Mouse (Mus musculus): ENCODE measurements around the gene Rnf43. TPM values are rescaled to one million over a fixed set of nuclear protein-coding genes. Genes with fewer than 3 reads are reported as not detected.

The Rnf43 gene
- total and polyA plus RNA-seq, 2 experiments from 2014 or later = 0.56 to 5.0 TPM

- no peak for TF ChIP-seq CTCF (IDR thresholded peaks at IDR 0.05)
- DNase-seq (ENCODE audit: low spot score) (no peak), ATAC-seq (ENCODE audit: low FRiP score) (no peak)
- Histone ChIP-seq H3K4me2 (ENCODE audit: low read depth, low read length, poor library complexity, severe bottlenecking) (no peak overlapping the region), H3K27ac (ENCODE audit: low read depth, low read length) (no peak overlapping the region), H3K9me3 (ENCODE audit: low read length) (no peaks in the 10 kb centered on the region), H3K27me3 (ENCODE audit: insufficient read depth, low read length) (no peaks in the 10 kb centered on the region), H3K4me1 (ENCODE audit: insufficient read depth, low read length) (no peaks in the 10 kb centered on the region; the same call in 1 of the 2 replicates), H3K9ac (replicated peaks; ENCODE audit: low read length, poor library complexity, severe bottlenecking) (no peak overlapping the region), H3K4me3 (ENCODE audit: low read depth, low read length) (no peak overlapping the region), H3K36me3 (ENCODE audit: insufficient read depth, low read length) (no peaks in the 10 kb centered on the region)
- 81% methylated on average over 7 of the region's 7 CpGs for WGBS
Observed at GRCm38 (mm10) chr11:87758161-87758911, 95.8 kb downstream of the Rnf43 start.

- WGBS = 79% methylated on average over 4 of the region's 4 CpGs
- no peak overlapping the region for H3K9ac ChIP-seq (replicated peaks; ENCODE audit: low read length, poor library complexity, severe bottlenecking)
- ATAC-seq (ENCODE audit: low FRiP score) = no peak
- no peaks in the 10 kb centered on the region for H3K36me3 ChIP-seq (ENCODE audit: insufficient read depth, low read length)
- peak overlapping the region; percentile 90; the same call in 1 of the 2 replicates for H3K27ac ChIP-seq (ENCODE audit: low read depth, low read length)
- H3K4me1 ChIP-seq (ENCODE audit: insufficient read depth, low read length) = no peaks in the 10 kb centered on the region; the same call in 1 of the 2 replicates
- no peaks in the 10 kb centered on the region for H3K27me3 ChIP-seq (ENCODE audit: insufficient read depth, low read length)
- no peak for TF ChIP-seq CTCF (IDR thresholded peaks at IDR 0.05)
- peak overlapping the region; percentile 95; the same call in 1 of the 2 replicates for H3K4me2 ChIP-seq (ENCODE audit: low read depth, low read length, poor library complexity, severe bottlenecking)
- no peak for DNase-seq (ENCODE audit: low spot score)
- no peaks in the 10 kb centered on the region for H3K9me3 ChIP-seq (ENCODE audit: low read length)
- H3K4me3 ChIP-seq (ENCODE audit: low read depth, low read length) = no peak overlapping the region
Observed at GRCm38 (mm10) chr11:87758957-87759608, 96.6 kb downstream of the Rnf43 start.

GRCm38 (mm10) chr11:87759609-87760005 lies 97.1 kb downstream of the Rnf43 start:
- TF ChIP-seq CTCF (IDR thresholded peaks at IDR 0.05) = peak; percentile 69
- Histone ChIP-seq H3K9me3 (ENCODE audit: low read length) (no peaks in the 10 kb centered on the region), H3K4me3 (ENCODE audit: low read depth, low read length) (peak overlapping the region; percentile 79; the same call in 1 of the 2 replicates), H3K27me3 (ENCODE audit: insufficient read depth, low read length) (no peaks in the 10 kb centered on the region), H3K4me1 (ENCODE audit: insufficient read depth, low read length) (no peaks in the 10 kb centered on the region; the same call in 1 of the 2 replicates), H3K4me2 (ENCODE audit: low read depth, low read length, poor library complexity, severe bottlenecking) (peak overlapping the region; percentile 95), H3K36me3 (ENCODE audit: insufficient read depth, low read length) (no peaks in the 10 kb centered on the region), H3K9ac (replicated peaks; ENCODE audit: low read length, poor library complexity, severe bottlenecking) (peak overlapping the region; percentile 78), H3K27ac (ENCODE audit: low read depth, low read length) (peak overlapping the region; percentile 90)
- WGBS = 4% methylated on average over 3 of the region's 3 CpGs
- ATAC-seq (ENCODE audit: low FRiP score) (no peak), DNase-seq (ENCODE audit: low spot score) (peak; percentile 75)

- peak within 1 kb of the TSS; percentile 95 for H3K4me2 ChIP-seq (ENCODE audit: low read depth, low read length, poor library complexity, severe bottlenecking)
- 2% methylated on average over 23 of the region's 23 CpGs for WGBS
- DNase-seq (ENCODE audit: low spot score) = peak; percentile 91
- H3K27ac ChIP-seq (ENCODE audit: low read depth, low read length) = peak within 1 kb of the TSS; percentile 90
- H3K27me3 ChIP-seq (ENCODE audit: insufficient read depth, low read length) = no peaks in the 10 kb centered on the region
- H3K9ac ChIP-seq (replicated peaks; ENCODE audit: low read length, poor library complexity, severe bottlenecking) = peak within 1 kb of the TSS; percentile 78
- H3K36me3 ChIP-seq (ENCODE audit: insufficient read depth, low read length) = no peaks in the 10 kb centered on the region
- peak within 1 kb of the TSS; percentile 79 for H3K4me3 ChIP-seq (ENCODE audit: low read depth, low read length)
- ATAC-seq (ENCODE audit: low FRiP score) = peak; percentile 80
- H3K9me3 ChIP-seq (ENCODE audit: low read length) = no peaks in the 10 kb centered on the region
- no peaks in the 10 kb centered on the region; the same call in 1 of the 2 replicates for H3K4me1 ChIP-seq (ENCODE audit: insufficient read depth, low read length)
- no peak; the same call in 1 of the 2 replicates for TF ChIP-seq CTCF (IDR thresholded peaks at IDR 0.05)
Observed at GRCm38 (mm10) chr11:87760301-87761081, 98.0 kb downstream of the Rnf43 start, which contains the start of gene Tspoap1. TSS of gene Tspoap1 (plus strand) at chr11:87760541.

- DNase-seq (ENCODE audit: low spot score) (no peak), ATAC-seq (ENCODE audit: low FRiP score) (no peak)
- peak overlapping the region; percentile 95 for H3K4me2 ChIP-seq (ENCODE audit: low read depth, low read length, poor library complexity, severe bottlenecking)
- H3K9me3 ChIP-seq (ENCODE audit: low read length) = no peaks in the 10 kb centered on the region
- H3K4me1 ChIP-seq (ENCODE audit: insufficient read depth, low read length) = no peaks in the 10 kb centered on the region; the same call in 1 of the 2 replicates
- TF ChIP-seq CTCF (IDR thresholded peaks at IDR 0.05) = no peak
- peak overlapping the region; percentile 79 for H3K4me3 ChIP-seq (ENCODE audit: low read depth, low read length)
- H3K27ac ChIP-seq (ENCODE audit: low read depth, low read length) = peak overlapping the region; percentile 90; the same call in 1 of the 2 replicates
- no peaks in the 10 kb centered on the region for H3K36me3 ChIP-seq (ENCODE audit: insufficient read depth, low read length)
- peak overlapping the region; percentile 78 for H3K9ac ChIP-seq (replicated peaks; ENCODE audit: low read length, poor library complexity, severe bottlenecking)
- WGBS = 46% methylated on average over 11 of the region's 11 CpGs
- no peaks in the 10 kb centered on the region for H3K27me3 ChIP-seq (ENCODE audit: insufficient read depth, low read length)
Observed at GRCm38 (mm10) chr11:87761181-87761721, 98.7 kb downstream of the Rnf43 start.

Measured in midbrain, postnatal 0 days (tissue).